Mouse (Mus musculus) gonadal fat pad, adult 2 months (tissue): ENCODE measurements around the gene Smim17. TPM values are rescaled to one million over a fixed set of nuclear protein-coding genes. Genes with fewer than 3 reads are reported as not detected.
"Not testable (repeated sequence)": the region's sequence is repeated elsewhere in the genome, so short reads cannot be mapped to it uniquely, and the experiment has no call there.

ENCODE experiments used
- DNase-seq: peaks from one replicate; pipeline ENCODE4 v3.0.0-alpha.2; 2012; ENCODE audit warnings: low read depth
- polyA plus RNA-seq: library from polyadenylated mRNA; depleted of rRNA; stranded (reverse); fragments of >200 nt; gene quantifications from 2 replicates; pipeline ENCODE4 v1.2.3, GENCODE M21; 2012; rRNA removed

Gene Smim17
- polyA plus RNA-seq: not detected in 2 replicates

- DNase-seq: no peak
These were observed at the start of gene Smim17 for GRCm38 (mm10) chr7:6397996-6398975. Smim17 (plus strand) TSS chr7:6398715.

- DNase-seq: no peak
These were observed 40.4 kb upstream of the Smim17 start for GRCm38 (mm10) chr7:6358121-6358520.

- DNase-seq: no peak
These were observed 39.5 kb upstream of the Smim17 start for GRCm38 (mm10) chr7:6358937-6359590.

GRCm38 (mm10) chr7:6360477-6361060 lies 37.9 kb upstream of the Smim17 start:
- no peak for DNase-seq

GRCm38 (mm10) chr7:6361756-6362155 lies 36.8 kb upstream of the Smim17 start:
- no peak for DNase-seq

- DNase-seq: peak; percentile 85
These were observed 36.1 kb upstream of the Smim17 start for GRCm38 (mm10) chr7:6362268-6363046.

- DNase-seq: peak; percentile 71
These were observed 35.4 kb upstream of the Smim17 start, which contains the start of gene Zfp78 for GRCm38 (mm10) chr7:6363047-6363488. Zfp78 (plus strand) TSS chr7:6363280.

GRCm38 (mm10) chr7:6364761-6365160 lies 33.8 kb upstream of the Smim17 start:
- no peak for DNase-seq

GRCm38 (mm10) chr7:6367185-6367584 lies 31.3 kb upstream of the Smim17 start:
- no peak for DNase-seq

- DNase-seq: not testable (repeated sequence)
These were observed 30.4 kb upstream of the Smim17 start for GRCm38 (mm10) chr7:6368146-6368545.

- DNase-seq: no peak
These were observed 29.1 kb upstream of the Smim17 start for GRCm38 (mm10) chr7:6369460-6369859.

- no peak for DNase-seq
These were observed 25.5 kb upstream of the Smim17 start for GRCm38 (mm10) chr7:6372993-6373392.

- DNase-seq: no peak
These were observed 20.1 kb upstream of the Smim17 start for GRCm38 (mm10) chr7:6378441-6378840.

- DNase-seq: no peak
These were observed 17.1 kb upstream of the Smim17 start for GRCm38 (mm10) chr7:6381431-6381830.

- no peak for DNase-seq
These were observed 15.5 kb upstream of the Smim17 start, which contains the start of gene Zfp28 for GRCm38 (mm10) chr7:6383044-6383455. Zfp28 (plus strand) TSS chr7:6383295.

- no peak for DNase-seq
These were observed 14.5 kb upstream of the Smim17 start for GRCm38 (mm10) chr7:6384011-6384410.

GRCm38 (mm10) chr7:6386995-6387394 lies 11.5 kb upstream of the Smim17 start:
- DNase-seq: no peak

GRCm38 (mm10) chr7:6388971-6389370 lies 9.5 kb upstream of the Smim17 start:
- no peak for DNase-seq

- DNase-seq: no peak
These were observed 9.1 kb upstream of the Smim17 start for GRCm38 (mm10) chr7:6389449-6389848.

GRCm38 (mm10) chr7:6410043-6410442 lies 11.5 kb downstream of the Smim17 start, which contains the start of gene Gm20715:
Gm20715 (plus strand) TSS chr7:6410277.
- peak; percentile 42 for DNase-seq
